Mouse (Mus musculus) myocyte (in vitro differentiated cells): ENCODE measurements around the gene Mipol1. TPM values are rescaled to one million over a fixed set of nuclear protein-coding genes. Genes with fewer than 3 reads are reported as not detected.

Experiments
- H3K27me3 ChIP-seq: one replicate; pipeline ENCODE4 v1.6.1; 2011; ENCODE audit not compliant: control insufficient read depth, insufficient read depth, insufficient read length
- H3K36me3 ChIP-seq: one replicate; pipeline ENCODE4 v1.6.1; 2011; ENCODE audit not compliant: control insufficient read depth, insufficient read depth
- H3K4me2 ChIP-seq: one replicate; pipeline ENCODE4 v1.6.1; 2011; ENCODE audit warnings: low read depth, control low read depth
- H3K4me3 ChIP-seq: one replicate; pipeline ENCODE4 v1.5.1; 2011; ENCODE audit warnings: mild to moderate bottlenecking, control low read depth, moderate library complexity
- H3K79me2 ChIP-seq: one replicate; pipeline ENCODE4 v1.6.1; 2011; ENCODE audit not compliant: control insufficient read depth, insufficient read depth
- H3ac ChIP-seq: one replicate; pipeline ENCODE4 v1.6.1; 2011; ENCODE audit not compliant: control insufficient read depth, insufficient read length
- CEBPB ChIP-seq: IDR thresholded peaks from 2 replicates; pipeline ENCODE4 v1.6.1; 2011; ENCODE audit warnings: mild to moderate bottlenecking, moderate library complexity; ENCODE audit not compliant: poor library complexity, insufficient read depth, severe bottlenecking
- E2F4 ChIP-seq: IDR thresholded peaks from one replicate; pipeline ENCODE4 v1.6.1; 2011; ENCODE audit warnings: mild to moderate bottlenecking, control low read depth, moderate library complexity; ENCODE audit not compliant: insufficient read depth
- MAX ChIP-seq: IDR thresholded peaks from one replicate; pipeline ENCODE4 v1.6.1; 2011; ENCODE audit warnings: low read depth, mild to moderate bottlenecking, control low read depth
- MYOD1 ChIP-seq, 3 experiments: IDR thresholded peaks; one replicate each; pipeline ENCODE4 v1.6.1; 2011; ENCODE audit warnings: control low read depth in 2 of 3, low read depth in 2 of 3, mild to moderate bottlenecking in 2 of 3, moderate library complexity in 1 of 3; ENCODE audit not compliant: insufficient read length in 2 of 3, control insufficient read depth in 1 of 3
- MYOG ChIP-seq, 3 experiments: IDR thresholded peaks; one replicate each; pipeline ENCODE4 v1.6.1; 2011; ENCODE audit warnings: control low read depth in 2 of 3, low read depth in 2 of 3, mild to moderate bottlenecking in 2 of 3; ENCODE audit not compliant: insufficient read length in 2 of 3, control insufficient read depth in 1 of 3, insufficient read depth in 1 of 3
- POLR2A ChIP-seq: IDR thresholded peaks from one replicate; pipeline ENCODE4 v1.6.1; 2011; ENCODE audit warnings: low read depth, mild to moderate bottlenecking, control low read depth, moderate library complexity; ENCODE audit not compliant: insufficient read length
- POLR2AphosphoS2 ChIP-seq: IDR thresholded peaks from one replicate; pipeline ENCODE4 v1.6.1; 2011; ENCODE audit warnings: low read depth, control low read depth; ENCODE audit not compliant: insufficient read length
- REST ChIP-seq: IDR thresholded peaks from one replicate; pipeline ENCODE4 v1.6.1; 2011; ENCODE audit warnings: mild to moderate bottlenecking, control low read depth, moderate library complexity; ENCODE audit not compliant: insufficient read depth, insufficient read length
- SRF ChIP-seq: IDR thresholded peaks from one replicate; pipeline ENCODE4 v1.6.1; 2011; ENCODE audit warnings: low read depth; ENCODE audit not compliant: control insufficient read depth, insufficient read length
- TCF12 ChIP-seq: IDR thresholded peaks from one replicate; pipeline ENCODE4 v1.6.1; 2011; ENCODE audit warnings: mild to moderate bottlenecking, control low read depth; ENCODE audit not compliant: poor library complexity, insufficient read depth, severe bottlenecking
- TCF3 ChIP-seq: IDR thresholded peaks from one replicate; pipeline ENCODE4 v1.6.1; 2011; ENCODE audit warnings: low read depth, control low read depth; ENCODE audit not compliant: insufficient read length
- USF1 ChIP-seq: IDR thresholded peaks from one replicate; pipeline ENCODE4 v1.6.1; 2011; ENCODE audit warnings: low read depth, mild to moderate bottlenecking, control low read depth, moderate library complexity
- polyA plus RNA-seq: library from polyadenylated mRNA; unstranded; fragments of >200 nt; fragmentation: generic; extraction: Trizol; gene quantifications from one replicate; pipeline ENCODE4 v1.2.1, GENCODE M21; 2012; ENCODE audit warnings: missing spikeins

Gene Mipol1
- polyA plus RNA-seq, 1 experiment = 1.6 TPM

DNA sequence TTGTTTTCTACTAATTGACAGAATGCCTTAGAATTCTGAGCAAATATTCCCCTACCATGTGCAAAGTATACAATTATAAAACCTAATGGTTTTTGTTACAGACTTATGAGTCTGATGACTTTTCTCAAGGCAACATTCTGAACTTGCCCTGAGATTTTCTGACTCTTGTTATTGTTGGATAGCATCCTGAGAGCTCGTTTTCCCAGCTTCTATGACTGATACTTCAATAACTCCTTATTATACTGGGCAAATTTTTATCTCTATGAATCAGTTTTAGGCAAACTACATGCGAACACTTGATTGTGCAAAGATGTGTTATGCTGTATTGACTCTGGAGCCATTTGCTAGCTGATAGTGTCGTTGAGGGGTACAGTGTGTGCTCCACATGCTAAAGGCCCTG lies 246.6 kb downstream of the Mipol1 start:
- Histone ChIP-seq H3K4me3 (no peak overlapping the region), H3ac (no peak overlapping the region), H3K4me2 (no peak overlapping the region), H3K79me2 (no peaks in the 10 kb centered on the region), H3K27me3 (no peaks in the 10 kb centered on the region), H3K36me3 (no peaks in the 10 kb centered on the region)
- TF ChIP-seq MYOD1 (IDR thresholded peaks at IDR 0.05; ENCODE audit: control insufficient read depth in 1 of 3, insufficient read length in 2 of 3, low read depth in 2 of 3) = no peak
- TF ChIP-seq SRF = no peak
- TF ChIP-seq MAX = no peak
- no peak for TF ChIP-seq POLR2AphosphoS2
- no peak for TF ChIP-seq CEBPB
- no peak for TF ChIP-seq POLR2A
- TF ChIP-seq TCF12 = no peak
- no peak for TF ChIP-seq TCF3
- TF ChIP-seq USF1 = no peak
- no peak for TF ChIP-seq MYOG (IDR thresholded peaks at IDR 0.05; ENCODE audit: control insufficient read depth in 1 of 3, insufficient read depth in 1 of 3, insufficient read length in 2 of 3, low read depth in 2 of 3)
- TF ChIP-seq E2F4 = no peak
- no peak for TF ChIP-seq REST

- H3K79me2 ChIP-seq = no peaks in the 10 kb centered on the region
- H3K36me3 ChIP-seq = no peaks in the 10 kb centered on the region
- no peak overlapping the region for H3K4me3 ChIP-seq
- H3K4me2 ChIP-seq = no peak overlapping the region
- no peak for TF ChIP-seq REST
- TF ChIP-seq POLR2AphosphoS2 = no peak
- no peak for TF ChIP-seq MYOG (IDR thresholded peaks at IDR 0.05; ENCODE audit: control insufficient read depth in 1 of 3, insufficient read depth in 1 of 3, insufficient read length in 2 of 3, low read depth in 2 of 3)
- no peak for TF ChIP-seq USF1
- TF ChIP-seq E2F4 = no peak
- no peak for TF ChIP-seq TCF12
- TF ChIP-seq MAX = no peak
- no peak for TF ChIP-seq SRF
- TF ChIP-seq POLR2A = no peak
- no peak for TF ChIP-seq MYOD1 (IDR thresholded peaks at IDR 0.05; ENCODE audit: control insufficient read depth in 1 of 3, insufficient read length in 2 of 3, low read depth in 2 of 3)
- TF ChIP-seq CEBPB = no peak
- TF ChIP-seq TCF3 = no peak
- H3K27me3 ChIP-seq = no peaks in the 10 kb centered on the region
- no peak overlapping the region for H3ac ChIP-seq
Measured at GRCm38 (mm10) chr12:57481823-57482222, 251.6 kb downstream of the Mipol1 start.

- H3ac ChIP-seq = no peak overlapping the region
- H3K4me2 ChIP-seq = no peak overlapping the region
- TF ChIP-seq MYOG (IDR thresholded peaks at IDR 0.05; ENCODE audit: control insufficient read depth in 1 of 3, insufficient read depth in 1 of 3, insufficient read length in 2 of 3, low read depth in 2 of 3) (no peak), TCF12 (no peak), POLR2A (no peak), MAX (no peak), MYOD1 (IDR thresholded peaks at IDR 0.05; ENCODE audit: control insufficient read depth in 1 of 3, insufficient read length in 2 of 3, low read depth in 2 of 3) (no peak), POLR2AphosphoS2 (no peak)
- no peak overlapping the region for H3K4me3 ChIP-seq
- no peaks in the 10 kb centered on the region for H3K36me3 ChIP-seq
- H3K27me3 ChIP-seq = no peaks in the 10 kb centered on the region
- no peaks in the 10 kb centered on the region for H3K79me2 ChIP-seq
Measured at GRCm38 (mm10) chr12:57496347-57497119, 266.3 kb downstream of the Mipol1 start.

DNA sequence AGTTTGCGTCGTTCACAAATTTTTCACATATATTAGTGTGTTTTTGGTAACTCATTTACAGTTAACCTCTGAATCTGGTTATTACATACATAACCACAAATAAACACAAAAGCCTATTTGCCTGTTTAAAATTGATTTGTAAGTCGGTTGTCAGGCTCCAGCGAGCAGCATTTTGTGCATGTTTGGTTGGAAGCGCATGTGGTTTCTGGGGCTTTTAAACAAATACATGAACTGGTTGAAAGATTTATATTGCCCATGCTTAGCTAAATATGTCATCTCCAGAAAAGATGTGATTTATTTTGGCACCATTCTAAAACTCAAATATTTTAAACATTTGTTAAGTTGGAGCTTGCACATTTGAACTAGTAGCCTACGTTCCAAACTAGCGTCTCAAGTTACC lies 270.0 kb downstream of the Mipol1 start:
- Histone ChIP-seq H3K4me2 (no peak overlapping the region), H3K36me3 (no peaks in the 10 kb centered on the region), H3K79me2 (no peaks in the 10 kb centered on the region), H3ac (no peak overlapping the region), H3K4me3 (no peak overlapping the region), H3K27me3 (no peaks in the 10 kb centered on the region)
- no peak for TF ChIP-seq TCF3
- TF ChIP-seq MYOG (IDR thresholded peaks at IDR 0.05; ENCODE audit: control insufficient read depth in 1 of 3, insufficient read depth in 1 of 3, insufficient read length in 2 of 3, low read depth in 2 of 3) = no peak

DNA sequence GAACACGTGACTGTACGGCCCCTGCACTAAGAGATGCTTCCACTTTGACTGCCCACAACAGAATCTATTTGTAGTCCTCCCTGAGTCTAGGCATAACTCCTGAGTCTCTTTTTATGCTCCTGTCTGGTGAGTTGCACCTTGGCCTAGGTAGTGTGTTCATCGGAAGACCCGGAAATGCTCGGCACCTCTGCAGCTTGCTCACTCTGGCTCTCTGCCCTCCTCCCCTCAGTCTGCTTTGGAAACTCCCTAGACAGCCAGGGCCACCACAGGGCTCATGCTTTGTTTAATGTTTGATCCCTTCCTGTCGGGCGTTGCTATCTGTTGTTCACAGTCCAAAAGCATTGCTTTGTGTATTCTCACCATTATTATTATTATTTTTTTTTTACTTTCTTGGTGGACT lies 275.1 kb downstream of the Mipol1 start:
- TF ChIP-seq MAX (no peak), TCF12 (no peak), MYOG (IDR thresholded peaks at IDR 0.05; ENCODE audit: control insufficient read depth in 1 of 3, insufficient read depth in 1 of 3, insufficient read length in 2 of 3, low read depth in 2 of 3) (no peak), TCF3 (no peak), POLR2A (no peak), USF1 (no peak), E2F4 (no peak), SRF (no peak), MYOD1 (IDR thresholded peaks at IDR 0.05; ENCODE audit: control insufficient read depth in 1 of 3, insufficient read length in 2 of 3, low read depth in 2 of 3) (no peak), CEBPB (no peak), REST (no peak), POLR2AphosphoS2 (no peak)

More for the DNA sequence above, 275.1 kb downstream of the Mipol1 start:
- no peak overlapping the region for H3K4me3 ChIP-seq
- no peak overlapping the region for H3ac ChIP-seq
- H3K79me2 ChIP-seq = no peaks in the 10 kb centered on the region
- no peak overlapping the region for H3K4me2 ChIP-seq
- no peaks in the 10 kb centered on the region for H3K36me3 ChIP-seq
- no peaks in the 10 kb centered on the region for H3K27me3 ChIP-seq
